35 mouse cellular contexts compared by ENCODE assay signal in the genomic region with DNA sequence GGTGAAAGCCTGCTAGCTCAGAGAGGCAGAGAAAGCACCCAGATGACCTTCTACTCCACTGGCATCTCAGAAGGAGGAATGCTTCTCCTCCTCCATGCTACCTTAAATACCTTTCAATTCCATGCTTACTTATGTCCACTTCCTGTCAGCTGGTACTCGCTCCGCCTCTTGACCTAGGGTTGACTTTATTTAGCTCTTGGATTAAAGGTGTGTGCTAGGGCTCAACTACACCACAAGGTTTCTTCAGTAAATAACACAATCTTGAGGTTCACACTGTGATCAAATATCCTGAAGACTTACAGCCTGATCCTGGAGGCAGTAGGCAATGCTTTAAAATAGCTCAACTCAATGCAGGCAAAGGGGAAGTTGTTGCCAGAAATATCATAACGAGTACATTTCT. TPM values are rescaled to one million over a fixed set of nuclear protein-coding genes. Genes with fewer than 3 reads are reported as not detected.
"Had no signal": no experiment of that assay in that cellular context is flagged by ENCODE, and none has a peak within 500 bp of the region (broad histone marks: within the 10 kb centered on the region; RNA-seq: fewer than 3 reads in every experiment).

No protein-coding gene starts in this region.

- H3K4me1 ChIP-seq: hindbrain, embryonic 12.5 days; intestine, embryonic 15.5 days; limb, embryonic 12.5 days; liver, embryonic 13.5 days had no signal

- H3K4me2 ChIP-seq: heart, embryonic 12.5 days; hindbrain, embryonic 12.5 days; hindbrain, embryonic 14.5 days; intestine, embryonic 15.5 days; limb, embryonic 12.5 days; liver, embryonic 11.5 days; liver, embryonic 13.5 days had no signal

- H3K4me3 ChIP-seq: gastrocnemius, adult 2 months; heart, embryonic 10.5 days; heart, embryonic 12.5 days; hindbrain, embryonic 10.5 days; hindbrain, embryonic 12.5 days; intestine, embryonic 15.5 days; limb, embryonic 10.5 days; limb, embryonic 12.5 days; liver, embryonic 13.5 days had no signal

- H3K9ac ChIP-seq: heart, embryonic 12.5 days; hindbrain, embryonic 12.5 days; hindbrain, embryonic 14.5 days; intestine, embryonic 15.5 days; limb, embryonic 12.5 days; liver, embryonic 13.5 days had no signal

- DNase-seq: gastrocnemius, adult 2 months; gastrocnemius, postnatal 10 days; gastrocnemius, postnatal 25 days; heart, adult 18-20 months; heart, postnatal 10 days; heart, postnatal 4 days; kidney, adult 18-20 months; kidney, adult 8-10 months; kidney, postnatal 10 days; kidney, postnatal 25 days; kidney, postnatal 4 days; layer of hippocampus, adult 9-11 months; liver; liver, embryonic 13.5 days had no signal

- H3K9me3 ChIP-seq: heart, embryonic 10.5 days; heart, embryonic 12.5 days; hindbrain, embryonic 10.5 days; hindbrain, embryonic 12.5 days; intestine, embryonic 15.5 days; limb, embryonic 10.5 days; limb, embryonic 12.5 days; liver, embryonic 13.5 days had no signal

- H3K27me3 ChIP-seq: hindbrain, embryonic 12.5 days; intestine, embryonic 15.5 days; limb, embryonic 12.5 days; liver, embryonic 13.5 days had no signal

- H3K36me3 ChIP-seq: heart, embryonic 10.5 days; heart, embryonic 12.5 days; hindbrain, embryonic 10.5 days; hindbrain, embryonic 12.5 days; intestine, embryonic 15.5 days; limb, embryonic 10.5 days; limb, embryonic 12.5 days; liver, embryonic 13.5 days had no signal

- H3K27ac ChIP-seq: gastrocnemius, adult 2 months; heart, embryonic 10.5 days; hindbrain, embryonic 10.5 days; hindbrain, embryonic 12.5 days; hindbrain, embryonic 14.5 days; intestine, embryonic 15.5 days; limb, embryonic 10.5 days; limb, embryonic 12.5 days; liver, embryonic 13.5 days had no signal

- ATAC-seq: hindbrain, embryonic 16.5 days; inflammation-experienced regulatory T-cells, adult 6 months; intestine, embryonic 15.5 days; intestine, postnatal 0 days had no signal

RNA-seq across cellular contexts. Expression of a gene that starts 6.2 kb away (rescaled TPM):
- total RNA-seq: gastrocnemius, adult 2 months; gastrocnemius, postnatal 10 days; gastrocnemius, postnatal 25 days; gastrocnemius, postnatal 4 days; granulocyte monocyte progenitor cell, adult 5-6 weeks; heart, postnatal 10 days; heart, postnatal 25 days; heart, postnatal 4 days; layer of hippocampus, postnatal 14 days; left cerebral cortex, postnatal 10 days had no signal
- polyA plus RNA-seq: heart, embryonic 10.5 days; heart, embryonic 12.5 days; heart, embryonic 14.5 days; hindbrain, embryonic 10.5 days; hindbrain, embryonic 12.5 days; hindbrain, embryonic 14.5 days; hindbrain, embryonic 16.5 days; kidney, embryonic 14.5 days; kidney, embryonic 16.5 days; limb, embryonic 10.5 days; limb, embryonic 12.5 days; limb, embryonic 14.5 days; liver, embryonic 11.5 days had no signal
